Mouse (Mus musculus) intestine, postnatal 0 days (tissue): ENCODE measurements at regions not wholly inside any gene's neighbourhood (a gene's known extent, or its start where the extent isn't known, plus 50 kb on each side); places are given as distances from the start of the nearest gene placed in this dataset.

Experiments
- ATAC-seq: fragments of 200-750 bp; cut with Nextera tagmentation; 2 replicates; pipeline ENCODE4 v1.8.0; 2017; ENCODE audit warnings: mild to moderate bottlenecking, moderate TSS enrichment, moderate library complexity
- H3K27ac ChIP-seq: fragments of 300-500 bp; sonication (generic); 2 replicates; pipeline ENCODE4 v1.5.1; 2014; ENCODE audit warnings: mild to moderate bottlenecking, low read depth, low read length, moderate library complexity
- H3K27me3 ChIP-seq: fragments of 300-500 bp; sonication (generic); replicated peaks from 2 replicates; pipeline ENCODE4 v1.6.1; 2014; ENCODE audit warnings: low read length, mixed read lengths; ENCODE audit not compliant: control insufficient read depth, insufficient read depth
- H3K36me3 ChIP-seq: fragments of 300-500 bp; sonication (generic); 2 replicates; pipeline ENCODE4 v1.6.1; 2014; ENCODE audit warnings: mild to moderate bottlenecking, moderate library complexity; ENCODE audit not compliant: control insufficient read depth, insufficient read depth
- H3K4me1 ChIP-seq: fragments of 300-500 bp; sonication (generic); replicated peaks from 2 replicates; pipeline ENCODE4 v1.6.1; 2014; ENCODE audit warnings: antibody characterized with exemption, low read length, mixed read lengths; ENCODE audit not compliant: control insufficient read depth, insufficient read depth
- H3K4me2 ChIP-seq: fragments of 300-500 bp; sonication (generic); replicated peaks from 2 replicates; pipeline ENCODE4 v1.6.1; 2014; ENCODE audit warnings: low read depth, mild to moderate bottlenecking, moderate library complexity
- H3K4me3 ChIP-seq: fragments of 300-500 bp; sonication (generic); 2 replicates; pipeline ENCODE4 v1.5.1; 2014; ENCODE audit warnings: low read depth, low read length
- H3K9ac ChIP-seq: fragments of 300-500 bp; sonication (generic); 2 replicates; pipeline ENCODE4 v1.6.1; 2014; ENCODE audit warnings: mild to moderate bottlenecking, low read depth, low read length
- H3K9me3 ChIP-seq: fragments of 300-500 bp; sonication (generic); 2 replicates; pipeline ENCODE4 v1.6.1; 2016; ENCODE audit warnings: mixed run types; ENCODE audit not compliant: control insufficient read depth
- CTCF ChIP-seq: sonication (generic); IDR thresholded peaks from 2 replicates; pipeline ENCODE4 v1.5.1; 2016; ENCODE audit warnings: low read depth, mild to moderate bottlenecking, control low read depth, antibody characterized with exemption, moderate library complexity
- WGBS: fragments of 180-500 bp; shearing (Covaris S2); extraction: QIAGEN DNeasy Blood & Tissue Kit; methylation state at CpG from one replicate; pipeline ENCODE4 v1.1.7; 2014; 5-methylcytosine and 5-hydroxymethylcytosine counted together

GRCm38 (mm10) chr1:22222836-22223235, 261.1 kb upstream of the Kcnq5 start:
- H3K9me3 ChIP-seq, result no peaks in the 10 kb centered on the region
- H3K36me3 ChIP-seq, result no peaks in the 10 kb centered on the region
- no peaks in the 10 kb centered on the region for H3K4me1 ChIP-seq
- no peak overlapping the region for H3K9ac ChIP-seq
- no peak overlapping the region for H3K4me3 ChIP-seq
- H3K27ac ChIP-seq, result no peak overlapping the region
- whole genome bisulfite sequencing, result 50% methylated on average over 1 of the region's 1 CpGs
- ATAC-seq, result no peak
- no peak for TF ChIP-seq CTCF
- H3K4me2 ChIP-seq, result no peak overlapping the region
- H3K27me3 ChIP-seq, result no peaks in the 10 kb centered on the region

- no peak overlapping the region for H3K27ac ChIP-seq
- no peaks in the 10 kb centered on the region for H3K27me3 ChIP-seq
- no peak overlapping the region for H3K9ac ChIP-seq
- H3K9me3 ChIP-seq, result no peaks in the 10 kb centered on the region
- H3K4me1 ChIP-seq, result no peaks in the 10 kb centered on the region
- TF ChIP-seq CTCF, result no peak
- no peak overlapping the region for H3K4me3 ChIP-seq
- no peak for ATAC-seq
- no peaks in the 10 kb centered on the region for H3K36me3 ChIP-seq
- H3K4me2 ChIP-seq, result no peak overlapping the region
- 87% methylated on average over 5 of the region's 5 CpGs for WGBS
These were observed 250.1 kb upstream of the Kcnq5 start for GRCm38 (mm10) chr1:22211795-22212194.

- H3K36me3 ChIP-seq, result no peaks in the 10 kb centered on the region
- WGBS, result 88% methylated on average over 4 of the region's 4 CpGs
- no peaks in the 10 kb centered on the region for H3K4me1 ChIP-seq
- no peaks in the 10 kb centered on the region for H3K9me3 ChIP-seq
- H3K4me3 ChIP-seq, result no peak overlapping the region
- no peak for ATAC-seq
- H3K27ac ChIP-seq, result no peak overlapping the region
- no peak for TF ChIP-seq CTCF
- no peak overlapping the region for H3K9ac ChIP-seq
- H3K4me2 ChIP-seq, result no peak overlapping the region
- no peaks in the 10 kb centered on the region for H3K27me3 ChIP-seq
These were observed 249.5 kb upstream of the Kcnq5 start for GRCm38 (mm10) chr1:22211232-22211631.

GRCm38 (mm10) chr1:22210621-22211020, 248.9 kb upstream of the Kcnq5 start:
- Histone ChIP-seq H3K4me2 (no peak overlapping the region), H3K27me3 (no peaks in the 10 kb centered on the region), H3K4me3 (no peak overlapping the region), H3K4me1 (no peaks in the 10 kb centered on the region), H3K36me3 (no peaks in the 10 kb centered on the region), H3K9me3 (no peaks in the 10 kb centered on the region), H3K9ac (no peak overlapping the region), H3K27ac (no peak overlapping the region)
- no peak for TF ChIP-seq CTCF
- ATAC-seq, result no peak
- 74% methylated on average over 6 of the region's 6 CpGs for WGBS

GRCm38 (mm10) chr1:22208287-22208686, 246.5 kb upstream of the Kcnq5 start:
- 89% methylated on average over 2 of the region's 2 CpGs for WGBS
- H3K27me3 ChIP-seq, result no peaks in the 10 kb centered on the region
- no peaks in the 10 kb centered on the region for H3K4me1 ChIP-seq
- no peak overlapping the region for H3K9ac ChIP-seq
- H3K4me2 ChIP-seq, result no peak overlapping the region
- H3K36me3 ChIP-seq, result no peaks in the 10 kb centered on the region
- H3K4me3 ChIP-seq, result no peak overlapping the region
- no peak overlapping the region for H3K27ac ChIP-seq
- no peak for ATAC-seq
- no peak for TF ChIP-seq CTCF
- H3K9me3 ChIP-seq, result no peaks in the 10 kb centered on the region

DNA sequence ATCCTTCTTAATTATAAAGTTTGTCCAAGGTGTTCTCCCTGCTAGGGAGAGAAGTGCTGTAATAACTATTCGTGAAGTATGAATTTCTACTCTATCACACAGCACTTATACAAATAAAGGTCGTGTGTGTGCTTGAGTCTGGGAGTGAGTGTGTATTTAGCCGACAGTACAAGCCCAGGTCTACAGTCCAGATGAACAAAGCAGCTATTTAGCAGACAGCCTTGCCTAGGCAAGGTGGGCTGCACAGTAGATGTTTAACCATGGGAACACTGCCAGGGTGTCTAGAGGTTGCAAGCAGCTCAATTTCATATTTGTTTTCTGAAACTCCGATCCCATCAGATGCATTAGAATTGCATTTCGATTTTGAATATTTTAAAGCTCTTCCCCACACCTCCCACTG, 245.2 kb upstream of the Kcnq5 start:
- no peak overlapping the region for H3K9ac ChIP-seq
- no peak overlapping the region for H3K27ac ChIP-seq
- 53% methylated on average over 5 of the region's 5 CpGs for WGBS
- no peaks in the 10 kb centered on the region for H3K9me3 ChIP-seq
- H3K36me3 ChIP-seq, result no peaks in the 10 kb centered on the region
- H3K27me3 ChIP-seq, result no peaks in the 10 kb centered on the region
- ATAC-seq, result no peak
- TF ChIP-seq CTCF, result no peak
- no peaks in the 10 kb centered on the region for H3K4me1 ChIP-seq
- H3K4me3 ChIP-seq, result no peak overlapping the region
- H3K4me2 ChIP-seq, result no peak overlapping the region

GRCm38 (mm10) chr1:22167621-22168181, 206.0 kb upstream of the Kcnq5 start:
- WGBS, result 78% methylated on average over 4 of the region's 4 CpGs
- no peak overlapping the region for H3K4me3 ChIP-seq
- H3K4me1 ChIP-seq, result no peaks in the 10 kb centered on the region

More at GRCm38 (mm10) chr1:22167621-22168181, 206.0 kb upstream of the Kcnq5 start:
- no peak for ATAC-seq
- no peaks in the 10 kb centered on the region for H3K27me3 ChIP-seq
- H3K36me3 ChIP-seq, result no peaks in the 10 kb centered on the region
- H3K9me3 ChIP-seq, result no peaks in the 10 kb centered on the region
- H3K27ac ChIP-seq, result no peak overlapping the region
- no peak for TF ChIP-seq CTCF
- no peak overlapping the region for H3K4me2 ChIP-seq
- H3K9ac ChIP-seq, result no peak overlapping the region
